Mouse (Mus musculus) T-helper 17 cell (primary cell): Measurements from ENCODE around the gene Noc3l.

Experiments used
- in situ Hi-C, 2 experiments: fragments of 300-600 bp; cut with MboI, MseI; formaldehyde crosslinking; loops; 1 replicate in 1 of 2; 2 replicates in 1 of 2; pipeline ENCODE4 v1.15.1; 2025; ENCODE audit warnings: high pct_unique_total_duplicates in 2 of 2

Gene Noc3l

DNA sequence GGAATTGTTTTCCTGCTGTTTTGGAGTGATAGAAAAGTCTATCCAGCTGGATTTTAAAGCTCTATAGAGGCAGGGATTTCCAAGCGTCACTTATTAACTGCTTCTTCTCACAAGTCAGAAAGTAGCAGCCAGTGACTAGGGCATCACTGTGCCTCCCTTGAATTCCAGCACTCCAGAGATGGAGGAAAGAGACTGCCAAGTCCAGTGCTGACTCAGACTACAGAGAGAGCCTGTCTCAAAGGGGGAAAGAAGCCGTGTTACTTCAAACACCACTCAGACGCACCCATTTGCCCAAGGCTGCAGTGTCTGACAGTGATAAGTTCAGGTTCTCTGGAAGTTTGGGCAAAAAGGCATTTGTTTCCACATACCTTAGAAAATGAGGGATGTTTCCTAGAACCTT lies 58.6 kb downstream of the Noc3l start:
- in situ Hi-C loops = no loop called here

DNA sequence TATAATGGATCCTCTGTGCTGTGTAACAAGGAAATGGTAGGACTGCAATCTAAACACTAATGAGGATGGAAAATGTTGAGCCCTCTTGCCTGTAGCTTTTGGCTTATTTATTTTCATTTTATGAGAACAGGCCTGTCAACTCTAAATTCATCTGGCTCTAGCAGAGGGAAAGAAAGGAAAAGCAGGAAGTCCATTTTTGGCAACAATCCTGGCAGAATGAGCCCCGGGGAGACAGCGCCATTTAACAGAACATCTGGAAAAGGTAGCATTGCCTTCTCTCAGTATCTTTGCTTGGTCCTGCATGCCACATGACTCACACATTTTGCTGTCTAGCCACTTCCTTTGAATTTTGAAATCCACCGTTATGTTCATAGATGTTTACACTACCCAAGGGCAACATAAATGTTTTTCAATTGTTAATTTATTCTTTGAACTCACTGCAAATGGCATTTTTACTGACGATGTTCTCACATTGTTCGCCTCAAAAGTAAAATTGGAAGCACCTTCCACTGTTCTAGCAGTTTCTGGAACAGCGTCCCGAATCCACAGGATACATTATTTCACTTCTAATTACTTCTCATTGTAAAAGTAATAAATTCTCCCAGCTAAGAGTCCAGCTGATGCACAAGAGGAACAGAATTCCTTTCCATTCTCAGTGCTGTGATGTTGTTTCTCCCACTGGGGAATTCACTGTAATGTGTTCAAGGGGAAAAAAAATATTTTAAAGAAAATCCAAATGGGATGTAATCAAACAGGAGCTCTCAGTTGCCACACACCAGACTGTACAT lies 60.2 kb downstream of the Noc3l start:
- in situ Hi-C loops = no loop called here

GRCm38 (mm10) chr19:38758056-38758455 lies 61.0 kb downstream of the Noc3l start:
- in situ Hi-C loops = no loop called here

DNA sequence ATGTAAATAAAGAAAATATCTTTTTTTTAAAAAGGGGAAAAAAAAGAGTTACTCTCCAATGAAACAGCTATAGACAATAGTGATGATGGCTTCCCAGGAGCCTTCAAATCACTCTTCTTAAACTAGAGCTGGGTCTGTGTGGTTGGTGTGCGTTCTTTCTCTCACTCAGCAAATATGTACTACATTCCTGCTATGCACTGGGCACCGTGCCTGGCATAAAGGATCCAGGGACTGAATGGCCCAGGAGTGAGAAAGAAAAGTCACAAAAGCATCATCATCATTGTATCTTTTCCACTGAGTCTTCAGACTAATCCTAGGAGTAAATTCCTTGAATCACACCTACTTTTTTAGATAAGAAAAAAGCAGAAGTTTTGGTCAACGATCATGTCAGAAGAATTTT lies 61.9 kb downstream of the Noc3l start:
- in situ Hi-C loops = no loop called here

- in situ Hi-C loops = no loop called here
These were observed 68.8 kb downstream of the Noc3l start for GRCm38 (mm10) chr19:38750192-38750591.

- in situ Hi-C loops = no loop called here
These were observed 72.5 kb downstream of the Noc3l start for GRCm38 (mm10) chr19:38746492-38747014.

DNA sequence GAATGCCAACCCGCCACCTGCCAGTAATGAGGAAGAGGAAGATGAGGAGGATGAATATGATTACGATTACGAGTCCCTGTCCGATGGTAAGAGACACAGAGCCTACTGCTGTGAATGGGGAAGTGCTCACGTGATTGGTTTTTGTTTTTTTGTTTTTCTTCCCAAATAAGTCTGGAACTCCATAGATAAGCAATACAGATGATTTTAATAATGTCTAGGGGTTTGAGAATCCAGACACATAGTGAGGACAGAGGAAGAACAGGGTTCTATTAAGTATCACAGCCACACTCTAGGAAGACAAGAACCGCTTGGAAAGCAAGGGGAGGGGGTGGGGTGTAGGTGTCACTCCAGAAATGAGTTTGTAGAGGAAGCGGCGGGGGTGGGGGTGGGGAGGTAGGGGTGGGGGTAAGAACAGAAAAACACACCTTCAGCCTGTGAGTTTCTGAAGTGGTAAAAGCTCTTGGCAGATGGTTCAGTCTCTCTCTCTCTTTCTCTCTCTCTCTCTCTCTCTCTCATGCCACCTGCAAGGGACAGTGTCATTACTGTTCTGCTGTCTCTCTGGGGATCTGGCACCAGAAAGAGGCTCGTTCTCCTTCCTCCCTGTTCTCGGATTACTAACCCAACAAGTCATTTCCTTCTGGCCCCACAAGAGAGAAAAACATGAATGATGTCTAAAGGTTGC lies 73.1 kb downstream of the Noc3l start:
- in situ Hi-C loops = no loop called here

GRCm38 (mm10) chr19:38744546-38744945 lies 74.5 kb downstream of the Noc3l start:
- in situ Hi-C loops = no loop called here
